Mouse (Mus musculus): ENCODE results near the gene Cplx3. TPM values are rescaled to one million over a fixed set of nuclear protein-coding genes. Genes with fewer than 3 reads are reported as not detected.

Cplx3 gene
- polyA plus RNA-seq, 1 experiment = not detected

DNA sequence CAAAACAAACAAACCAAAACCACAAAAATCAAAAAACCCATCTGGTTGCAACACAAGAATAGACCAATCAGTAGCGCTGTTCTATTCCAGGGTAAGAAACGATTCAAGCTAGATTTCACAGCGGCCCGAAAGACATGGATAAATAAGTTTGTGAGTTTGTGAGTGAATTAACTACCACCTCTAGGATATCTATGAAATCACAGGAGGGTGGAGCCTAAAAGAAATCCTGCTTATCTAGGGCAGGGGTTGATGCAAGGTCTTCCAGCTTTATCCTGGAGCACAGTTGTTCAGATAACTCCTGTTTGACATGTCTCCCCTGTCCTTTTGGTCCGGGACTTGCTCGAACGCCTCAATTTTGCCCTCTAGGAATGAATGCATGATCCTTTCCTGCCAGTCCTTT lies 45.8 kb downstream of the Cplx3 start:
- DNase-seq (ENCODE audit: low spot score) = no peak

DNA sequence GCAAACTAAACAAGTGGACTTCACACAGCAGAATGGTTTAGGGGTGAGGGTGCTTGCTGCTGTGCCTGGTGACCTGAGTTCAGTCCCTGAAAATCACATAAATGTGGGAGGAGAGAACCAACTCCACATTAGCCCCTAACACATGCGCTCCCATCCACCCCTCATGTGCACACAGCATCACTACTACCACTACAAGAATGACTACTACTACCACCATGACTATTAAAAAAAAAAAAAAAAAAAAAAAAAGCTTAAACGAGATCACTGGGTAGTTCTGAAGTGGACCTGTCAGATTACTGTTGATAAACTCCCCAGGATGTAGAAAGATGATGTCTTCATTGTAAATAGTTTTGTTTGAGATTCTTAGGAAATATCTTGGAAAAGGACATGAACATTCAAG lies 46.5 kb downstream of the Cplx3 start:
- no peak for DNase-seq (ENCODE audit: low spot score)

GRCm38 (mm10) chr9:57558625-57559024 lies 47.5 kb downstream of the Cplx3 start:
- DNase-seq (ENCODE audit: low spot score) = no peak

DNA sequence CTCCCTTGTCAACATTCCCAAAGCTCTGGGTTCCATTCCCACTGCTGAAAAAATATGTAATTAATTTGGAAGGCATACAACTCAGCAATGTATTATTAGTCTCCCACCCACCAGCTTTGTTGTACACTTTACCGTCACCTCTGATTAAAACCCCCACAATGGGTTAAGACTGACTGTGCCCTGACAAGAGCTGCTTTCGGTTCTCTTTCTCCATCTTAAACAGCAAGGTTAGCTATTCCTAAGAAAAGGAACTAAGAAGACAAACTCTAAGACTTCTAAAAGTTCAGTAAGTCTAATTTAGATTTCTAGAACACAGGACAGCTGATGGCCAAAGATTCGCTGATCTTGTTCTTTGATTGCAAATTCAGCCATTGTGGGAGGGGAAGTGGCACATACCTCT lies 48.9 kb downstream of the Cplx3 start:
- DNase-seq (ENCODE audit: low spot score) = no peak

DNA sequence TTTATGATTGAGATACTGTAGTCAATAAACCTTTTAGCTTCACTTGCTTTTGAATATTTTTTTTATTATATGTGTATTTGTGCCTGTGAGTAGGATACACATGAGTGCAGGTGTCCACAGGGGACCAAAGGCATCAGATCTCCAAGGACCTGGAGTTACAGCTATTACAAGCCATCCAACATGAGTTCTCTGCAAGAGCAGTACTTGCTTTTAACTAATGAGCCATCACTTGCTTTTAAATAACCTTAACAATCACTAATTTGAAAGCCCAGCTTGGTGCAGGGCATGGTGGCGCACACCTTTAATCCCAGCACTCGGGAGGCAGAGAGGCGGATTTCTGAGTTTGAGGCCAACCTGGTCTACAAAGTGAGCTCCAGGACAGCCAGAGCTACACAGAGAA lies 51.3 kb downstream of the Cplx3 start:
- no peak for DNase-seq (ENCODE audit: low spot score)

GRCm38 (mm10) chr9:57553119-57553518 lies 53.0 kb downstream of the Cplx3 start:
- DNase-seq (ENCODE audit: low spot score) = no peak

GRCm38 (mm10) chr9:57552139-57552887 lies 53.8 kb downstream of the Cplx3 start, which contains the start of gene Mpi:
Gene Mpi (minus strand): TSS chr9:57552763.
- no peak for DNase-seq (ENCODE audit: low spot score)

- DNase-seq (ENCODE audit: low spot score) = no peak
Observed at GRCm38 (mm10) chr9:57550126-57550862, 55.8 kb downstream of the Cplx3 start.

Other genes with a start within 250 kb of the Cplx3 start
- 47.1 and 75.2 TPM in 2 replicates for gene Ppcdc, start 166.2 kb downstream of the Cplx3 start, polyA plus RNA-seq (2012; rRNA removed)
- 123 and 150 TPM in 2 replicates for gene Scamp5, start 138.2 kb downstream of the Cplx3 start, polyA plus RNA-seq (2012; rRNA removed)
- gene Rpp25, start 102.3 kb downstream of the Cplx3 start, polyA plus RNA-seq (2012; rRNA removed) = 1.7 and 2.8 TPM in 2 replicates
- gene Cox5a, start 85.0 kb downstream of the Cplx3 start, polyA plus RNA-seq (2012; rRNA removed) = 223 and 254 TPM in 2 replicates
- gene Fam219b, start 68.8 kb downstream of the Cplx3 start, polyA plus RNA-seq (2012; rRNA removed) = 14.9 and 17.5 TPM in 2 replicates
- gene Mpi, start 53.5 kb downstream of the Cplx3 start, polyA plus RNA-seq (2012; rRNA removed) = 21.3 and 22.5 TPM in 2 replicates
- 60.9 and 62.9 TPM in 2 replicates for gene Scamp2, start 45.3 kb downstream of the Cplx3 start, polyA plus RNA-seq (2012; rRNA removed)
- gene Ulk3, start 16.8 kb downstream of the Cplx3 start, polyA plus RNA-seq (2012; rRNA removed) = 32.4 and 38.8 TPM in 2 replicates
- 0.03 and 0.07 TPM in 2 replicates for gene Lman1l, start 14.5 kb upstream of the Cplx3 start, polyA plus RNA-seq (2012; rRNA removed)
- gene Csk, start 47.4 kb upstream of the Cplx3 start, polyA plus RNA-seq (2012; rRNA removed) = 54.8 and 69.3 TPM in 2 replicates
- not detected in 2 replicates for gene Cyp1a2, start 77.4 kb upstream of the Cplx3 start, polyA plus RNA-seq (2012; rRNA removed)
- gene Cyp1a1, start 81.6 kb upstream of the Cplx3 start, polyA plus RNA-seq (2012; rRNA removed) = 16.2 and 21.1 TPM in 2 replicates
- 12.3 and 13.8 TPM in 2 replicates for gene Edc3, start 102.3 kb upstream of the Cplx3 start, polyA plus RNA-seq (2012; rRNA removed)
- 90.8 and 111 TPM in 2 replicates for gene Clk3, start 159.6 kb upstream of the Cplx3 start, polyA plus RNA-seq (2012; rRNA removed)
- gene Arid3b, start 230.5 kb upstream of the Cplx3 start, polyA plus RNA-seq (2012; rRNA removed) = 5.6 and 6.7 TPM in 2 replicates